Mouse (Mus musculus) olfactory bulb, adult 2 months (tissue): ENCODE data around the gene Trim28. TPM values are rescaled to one million over a fixed set of nuclear protein-coding genes. Genes with fewer than 3 reads are reported as not detected.

Experiments
- H3K27ac ChIP-seq: fragments of 200-500 bp; 2 replicates; pipeline ENCODE4 v1.5.1; 2012; ENCODE audit warnings: low read depth, low read length; ENCODE audit not compliant: insufficient read depth
- H3K4me1 ChIP-seq: fragments of 200-500 bp; 2 replicates; pipeline ENCODE4 v1.6.1; 2012; ENCODE audit warnings: low read length; ENCODE audit not compliant: control insufficient read depth, insufficient read depth
- H3K4me3 ChIP-seq: fragments of 200-500 bp; 2 replicates; pipeline ENCODE4 v1.5.1; 2012; ENCODE audit warnings: mild to moderate bottlenecking, low read depth, low read length, moderate library complexity; ENCODE audit not compliant: insufficient read depth
- CTCF ChIP-seq: fragments of 200-500 bp; IDR thresholded peaks from 2 replicates; pipeline ENCODE4 v1.5.1; 2012; ENCODE audit warnings: low read depth, mild to moderate bottlenecking, low read length, moderate library complexity; ENCODE audit not compliant: insufficient read depth
- POLR2A ChIP-seq: fragments of 200-500 bp; IDR thresholded peaks from 2 replicates; pipeline ENCODE4 v1.6.1; 2012; ENCODE audit warnings: mild to moderate bottlenecking, low read depth, low read length, moderate library complexity; ENCODE audit not compliant: insufficient read depth
- WGBS: fragments of 180-500 bp; shearing (Covaris S2); methylation state at CpG from one replicate; pipeline ENCODE4 v1.1.7; 2018; 5-methylcytosine and 5-hydroxymethylcytosine counted together
- polyA plus RNA-seq: library from polyadenylated mRNA; stranded (reverse); fragments of >200 nt; gene quantifications from 2 replicates; pipeline ENCODE4 v1.2.4, GENCODE M21; 2012; ENCODE audit warnings: low replicate concordance; ENCODE audit not compliant: missing spikeins, insufficient read depth, insufficient read length

Trim28 gene
- polyA plus RNA-seq, 1 experiment, result not detected

GRCm38 (mm10) chr7:13007341-13008092, 8.6 kb downstream of the Trim28 start:
- 63% methylated on average over 57 of the region's 57 CpGs for WGBS
- Histone ChIP-seq H3K4me3 (no peak overlapping the region), H3K4me1 (peaks cover 16% of the 10 kb centered on the region), H3K27ac (no peak overlapping the region)
- TF ChIP-seq POLR2A, result no peak
- TF ChIP-seq CTCF, result no peak

DNA sequence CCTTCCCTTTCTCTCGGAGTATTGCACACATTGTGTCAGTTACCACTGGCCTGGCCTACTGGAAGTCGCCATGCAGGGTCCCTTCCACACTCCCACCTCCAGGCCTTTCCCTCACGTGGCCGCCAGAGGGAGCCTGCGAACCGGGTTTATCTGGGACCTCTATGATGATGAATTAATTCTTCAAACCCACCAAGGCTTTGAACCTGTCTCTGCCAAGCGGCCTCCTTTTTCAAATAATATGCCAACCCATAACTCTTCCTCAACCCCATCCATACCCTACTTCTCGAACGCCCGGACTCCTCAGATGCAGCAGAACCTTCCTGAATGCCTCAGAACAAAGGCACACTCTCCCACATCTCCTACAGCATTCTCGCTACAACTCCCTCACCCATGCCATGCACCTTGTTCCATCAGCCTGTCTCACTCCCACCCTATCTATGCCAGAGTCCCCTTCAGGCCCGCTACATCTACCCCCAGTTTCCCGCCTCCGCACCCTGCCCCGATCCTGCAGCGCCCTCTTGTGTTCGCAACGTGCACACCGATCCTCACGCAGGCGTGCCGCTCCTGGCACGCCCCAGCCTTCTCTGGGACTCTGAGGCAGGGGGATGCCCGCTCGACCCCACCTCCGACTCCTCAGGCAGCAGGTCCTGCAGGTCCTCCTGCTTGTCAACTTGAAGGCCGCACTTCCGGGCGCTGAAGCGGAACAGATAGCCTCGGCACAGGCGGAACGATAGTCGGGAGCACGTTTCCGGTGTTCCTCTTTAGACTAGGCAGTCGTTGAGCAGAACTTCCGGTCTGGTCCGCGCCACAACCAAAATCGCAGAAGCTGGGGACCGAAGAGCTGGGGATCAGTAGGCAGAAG, 10.5 kb downstream of the Trim28 start:
- under 1% methylated on average over 42 of the region's 42 CpGs for WGBS
- Histone ChIP-seq H3K4me1 (peaks cover 16% of the 10 kb centered on the region), H3K27ac (peak overlapping the region; percentile 93), H3K4me3 (peak overlapping the region; percentile 80)
- TF ChIP-seq POLR2A (peak; percentile 45), CTCF (peak; percentile 100)

- H3K4me3 ChIP-seq, result peak within 1 kb of the TSS; percentile 80
- 6% methylated on average over 26 of the region's 26 CpGs for WGBS
- TF ChIP-seq POLR2A (no peak), CTCF (no peak)
- peaks cover 16% of the 10 kb centered on the region for H3K4me1 ChIP-seq
- peak within 1 kb of the TSS; percentile 93 for H3K27ac ChIP-seq
Measured at GRCm38 (mm10) chr7:13010005-13010908, 11.3 kb downstream of the Trim28 start, which contains the start of gene Zbtb45. Gene Zbtb45, minus strand, starts transcription at chr7:13010034.

GRCm38 (mm10) chr7:13013671-13014070, 14.8 kb downstream of the Trim28 start:
- WGBS, result 68% methylated on average over 4 of the region's 4 CpGs
- H3K27ac ChIP-seq, result no peak overlapping the region
- no peak overlapping the region for H3K4me3 ChIP-seq
- H3K4me1 ChIP-seq, result peaks cover 7% of the 10 kb centered on the region
- no peak for TF ChIP-seq CTCF
- TF ChIP-seq POLR2A, result no peak

- 43% methylated on average over 6 of the region's 6 CpGs for WGBS
- Histone ChIP-seq H3K4me1 (peaks cover 7% of the 10 kb centered on the region), H3K4me3 (no peak overlapping the region), H3K27ac (no peak overlapping the region)
- TF ChIP-seq POLR2A (no peak), CTCF (no peak)
Measured at GRCm38 (mm10) chr7:13014275-13014839, 15.4 kb downstream of the Trim28 start.

DNA sequence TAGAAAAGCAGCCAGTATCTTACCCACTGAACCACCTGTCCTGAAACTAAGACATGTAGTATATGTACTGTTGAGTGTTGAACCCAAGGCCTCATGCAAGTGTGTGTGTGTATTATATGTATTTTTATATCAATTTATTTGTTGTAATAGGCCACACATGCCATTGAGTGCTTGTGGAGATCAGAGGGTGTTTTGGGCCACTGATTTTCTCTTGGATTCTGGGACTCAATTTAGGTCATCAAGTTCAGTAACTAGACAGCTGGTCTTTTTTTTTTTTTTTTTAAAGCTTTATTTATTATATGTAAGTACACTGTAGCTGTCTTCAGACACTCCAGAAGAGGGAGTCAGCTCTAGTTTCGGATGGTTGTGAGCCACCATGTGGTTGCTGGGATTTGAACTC, 16.3 kb downstream of the Trim28 start:
- TF ChIP-seq POLR2A (no peak), CTCF (no peak)
- no peak overlapping the region for H3K4me3 ChIP-seq
- WGBS, result 79% methylated on average over 1 of the region's 1 CpGs
- H3K4me1 ChIP-seq, result peaks cover 6% of the 10 kb centered on the region
- no peak overlapping the region for H3K27ac ChIP-seq

DNA sequence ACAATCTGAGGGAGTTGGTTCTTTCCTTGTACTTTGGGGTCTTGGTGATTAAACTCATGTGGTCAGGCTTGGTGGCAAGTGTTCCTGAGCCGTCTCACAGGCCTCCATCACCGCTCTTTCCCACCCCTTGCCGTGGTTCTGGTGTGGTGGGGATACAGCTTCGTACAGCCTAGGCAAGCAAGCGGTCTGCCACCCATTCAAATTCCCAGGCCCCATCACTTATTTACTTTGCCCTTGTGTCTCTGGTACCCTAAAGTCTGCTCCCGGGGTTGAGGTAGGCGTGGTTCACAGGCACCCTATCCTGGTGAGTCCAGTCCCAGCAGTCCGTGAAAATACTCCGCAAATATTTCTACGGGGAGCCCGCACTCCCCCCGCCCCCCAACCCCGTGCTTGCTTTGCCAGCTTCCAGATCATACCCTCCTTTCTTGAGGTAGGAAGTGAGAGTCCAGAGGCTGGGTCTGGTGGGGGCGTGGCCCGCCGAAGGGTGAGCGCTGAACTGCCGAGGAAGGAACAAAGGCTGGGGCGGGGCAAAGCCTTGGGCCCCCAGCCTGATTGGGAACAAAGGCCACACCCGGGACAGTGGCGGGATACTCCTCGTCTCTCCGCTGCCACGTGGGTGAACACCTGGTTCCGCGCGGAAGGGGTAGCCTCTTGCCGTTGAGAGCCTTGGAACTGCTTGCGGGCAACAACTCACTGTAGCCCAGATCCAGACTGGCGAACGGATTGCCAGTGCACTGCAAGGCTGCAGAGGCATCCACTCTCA, 24.0 kb downstream of the Trim28 start:
- H3K4me1 ChIP-seq, result peaks cover 13% of the 10 kb centered on the region
- peak overlapping the region; percentile 88 for H3K4me3 ChIP-seq
- H3K27ac ChIP-seq, result no peak overlapping the region
- WGBS, result 4% methylated on average over 31 of the region's 31 CpGs
- TF ChIP-seq CTCF (no peak), POLR2A (no peak)
